ENCODE assay signal across 10 mouse cellular contexts in genomic region chr8:13614924-13615391, GRCm38 (mm10). TPM values are rescaled to one million over a fixed set of nuclear protein-coding genes. Genes with fewer than 3 reads are reported as not detected.
DNase-seq lines count a peak whose midpoint lies in the region; ATAC-seq and TF ChIP-seq lines count a peak whose summit lies in the region.
"Had no signal": no experiment of that assay in that cellular context is flagged by ENCODE, and none has a peak within 500 bp of the region (broad histone marks: within the 10 kb centered on the region; RNA-seq: fewer than 3 reads in every experiment).

No protein-coding gene starts in this region.

- peak; percentile 33 for ATAC-seq in Patski
- ATAC-seq in lung, postnatal 0 days, result peak; percentile 80
- no peak for ATAC-seq in liver, embryonic 11.5 days (replicated peaks; ENCODE audit: low FRiP score)

- no peak overlapping the region for H3K9ac ChIP-seq in lung, postnatal 0 days (replicated peaks; ENCODE audit: low read depth)
- H3K9ac ChIP-seq in liver, embryonic 11.5 days (ENCODE audit: low read depth, low read length), result no peak overlapping the region

- peak overlapping the region; percentile 19; the same call in 1 of the 2 replicates for H3K4me2 ChIP-seq in lung, postnatal 0 days (replicated peaks; ENCODE audit: low read depth, low read length)
- no peak overlapping the region for H3K4me2 ChIP-seq in liver, embryonic 11.5 days

- POLR2A ChIA-PET in Patski (lab: Charles Lee), result interaction anchor here (0.6 to 1.0 kb wide), 2 partner anchors 29 to 31 kb away, joined by 3 read pairs; no protein-coding TSS in a partner anchor

- no peak for TF ChIP-seq POLR2A in kidney, adult 2 months (IDR thresholded peaks at IDR 0.05; ENCODE audit: low read depth, low read length)
- TF ChIP-seq POLR2A in cerebellum, adult 2 months (IDR thresholded peaks at IDR 0.05; ENCODE audit: borderline replicate concordance, insufficient read depth, low read length), result no peak

- 36% methylated on average over 10 of the region's 10 CpGs for WGBS in kidney, adult 2 months
- WGBS in lung, postnatal 0 days, result 39% methylated on average over 10 of the region's 10 CpGs
- WGBS in liver, embryonic 11.5 days, result 74% methylated on average over 10 of the region's 10 CpGs
- WGBS in cerebellum, adult 2 months, result 25% methylated on average over 10 of the region's 10 CpGs

- H3K27me3 ChIP-seq in kidney, adult 2 months (replicated peaks; ENCODE audit: control insufficient read depth, insufficient read depth, low read length), result no peaks in the 10 kb centered on the region
- no peaks in the 10 kb centered on the region for H3K27me3 ChIP-seq in Patski
- H3K27me3 ChIP-seq in lung, postnatal 0 days (replicated peaks; ENCODE audit: insufficient read depth, low read length), result no peaks in the 10 kb centered on the region
- H3K27me3 ChIP-seq in liver, embryonic 11.5 days (replicated peaks; ENCODE audit: control insufficient read depth, insufficient read depth, low read length), result no peaks in the 10 kb centered on the region
- H3K27me3 ChIP-seq in cerebellum, adult 2 months (ENCODE audit: control insufficient read depth, insufficient read depth, low read length), result no peaks in the 10 kb centered on the region

- CTCF ChIA-PET in Patski (lab: Charles Lee), result interaction anchor here (1.2 to 1.7 kb wide), 2 partner anchors 28 to 54 kb away, joined by 5 read pairs; no protein-coding TSS in a partner anchor

- in situ Hi-C loops in Patski (cut with MboI; ENCODE audit: low pct_unique_long_range_greater_than_20kb), result no loop called here

- peak; percentile 84 for TF ChIP-seq EP300 in lung, postnatal 0 days (IDR thresholded peaks at IDR 0.05)

- no peak overlapping the region for H3K27ac ChIP-seq in kidney, adult 2 months (ENCODE audit: insufficient read depth, low read depth, low read length)
- H3K27ac ChIP-seq in lung, postnatal 0 days (ENCODE audit: low read length), result no peak overlapping the region
- no peak overlapping the region for H3K27ac ChIP-seq in liver, embryonic 11.5 days (ENCODE audit: low read depth, low read length)
- H3K27ac ChIP-seq in cerebellum, adult 2 months (ENCODE audit: insufficient read depth, low read length), result no peak overlapping the region

- H3K36me3 ChIP-seq in kidney, adult 2 months (ENCODE audit: control insufficient read depth, insufficient read depth, low read length), result no peaks in the 10 kb centered on the region
- peaks cover 7% of the 10 kb centered on the region for H3K36me3 ChIP-seq in lung, postnatal 0 days (ENCODE audit: insufficient read depth, low read length)
- peaks cover 8% of the 10 kb centered on the region for H3K36me3 ChIP-seq in liver, embryonic 11.5 days (ENCODE audit: control insufficient read depth, insufficient read depth, low read length)

- no peaks in the 10 kb centered on the region for H3K9me3 ChIP-seq in lung, postnatal 0 days (ENCODE audit: low read length)
- H3K9me3 ChIP-seq in liver, embryonic 11.5 days (ENCODE audit: control insufficient read depth, low read length), result no peaks in the 10 kb centered on the region

- peak; percentile 25 for DNase-seq in kidney, adult 2 months
- DNase-seq in kidney, adult 18-20 months, result no peak
- peak; percentile 79 for DNase-seq in Patski (ENCODE audit: low read depth, low spot score)
- peak; percentile 71 for DNase-seq in heart, adult 8-10 months (ENCODE audit: low spot score)
- peak; percentile 67 for DNase-seq in lung, postnatal 0 days (ENCODE audit: low spot score)
- no peak for DNase-seq in liver, embryonic 11.5 days (ENCODE audit: low spot score)
- no peak for DNase-seq in adrenal gland, postnatal 10 days
- no peak for DNase-seq in cerebellum, adult 2 months

- no peak for TF ChIP-seq CTCF in kidney, adult 2 months (conservative IDR thresholded peaks at IDR 0.05; ENCODE audit: insufficient read depth, insufficient read length, low read depth, low read length)
- no peak for TF ChIP-seq CTCF in Patski (IDR thresholded peaks at IDR 0.05)
- TF ChIP-seq CTCF in lung, postnatal 0 days (IDR thresholded peaks at IDR 0.05), result peak; percentile 49
- no peak for TF ChIP-seq CTCF in cerebellum, adult 2 months (IDR thresholded peaks at IDR 0.05; ENCODE audit: borderline replicate concordance, insufficient read depth, low read depth, low read length)

- no peaks in the 10 kb centered on the region for H3K4me1 ChIP-seq in kidney, adult 2 months (ENCODE audit: control insufficient read depth, insufficient read depth, low read length)
- no peaks in the 10 kb centered on the region for H3K4me1 ChIP-seq in lung, postnatal 0 days (ENCODE audit: insufficient read depth, low read depth, low read length)
- no peaks in the 10 kb centered on the region for H3K4me1 ChIP-seq in liver, embryonic 11.5 days (replicated peaks; ENCODE audit: control insufficient read depth, insufficient read depth, low read length)
- H3K4me1 ChIP-seq in cerebellum, adult 2 months (ENCODE audit: control insufficient read depth, insufficient read depth, low read length), result peaks cover 29% of the 10 kb centered on the region

- no peak overlapping the region for H3K4me3 ChIP-seq in kidney, adult 2 months (ENCODE audit: insufficient read depth, low read depth, low read length)
- H3K4me3 ChIP-seq in lung, postnatal 0 days (ENCODE audit: low read depth, low read length), result no peak overlapping the region
- H3K4me3 ChIP-seq in liver, embryonic 11.5 days (ENCODE audit: low read depth, low read length), result no peak overlapping the region
- no peak overlapping the region for H3K4me3 ChIP-seq in cerebellum, adult 2 months (replicated peaks; ENCODE audit: insufficient read depth, low read depth, low read length)

RNA-seq across cellular contexts. Expression of gene 1700029H14Rik, which starts 52.7 kb away (rescaled TPM):
- not detected in 2 replicates for polyA plus RNA-seq in kidney, adult 2 months (2012; rRNA removed)
- polyA plus RNA-seq in Patski (2021), result not detected
- not detected for total RNA-seq in heart, adult 8-10 months (2022)
- not detected in 2 replicates for polyA plus RNA-seq in lung, postnatal 0 days (2015; fragmentation: Nextera tagmentation; extraction: Ambion mirVana)
- polyA plus RNA-seq in liver, embryonic 11.5 days (2014; fragmentation: Nextera tagmentation; extraction: Ambion mirVana), result not detected in 2 replicates
- not detected for total RNA-seq in adrenal gland, postnatal 10 days (2021)
- 0.18 TPM in 1 of 2 replicates, not detected in the other for polyA plus RNA-seq in cerebellum, adult 2 months (2012; rRNA removed)
- total RNA-seq: megakaryocyte progenitor cell, adult 5-6 weeks had no signal
- polyA plus RNA-seq: intestine, embryonic 14.5 days had no signal

Comparison
In these comparisons a context has a peak if more than half of its experiments do, and no peak if none do; other contexts are left out.
1. DNase-seq: peak in kidney, adult 2 months (single experiment), Patski (single experiment), heart, adult 8-10 months (single experiment) and lung, postnatal 0 days (single experiment); none in kidney, adult 18-20 months (single experiment), liver, embryonic 11.5 days (single experiment), adrenal gland, postnatal 10 days (single experiment) and cerebellum, adult 2 months (0 of 2).